Mouse (Mus musculus): ENCODE results near the gene Riiad1. TPM values are rescaled to one million over a fixed set of nuclear protein-coding genes. Genes with fewer than 3 reads are reported as not detected.

Riiad1 gene
- total RNA-seq, 2 experiments from 2014 or later, result 4.4 to 5.8 TPM

DNA sequence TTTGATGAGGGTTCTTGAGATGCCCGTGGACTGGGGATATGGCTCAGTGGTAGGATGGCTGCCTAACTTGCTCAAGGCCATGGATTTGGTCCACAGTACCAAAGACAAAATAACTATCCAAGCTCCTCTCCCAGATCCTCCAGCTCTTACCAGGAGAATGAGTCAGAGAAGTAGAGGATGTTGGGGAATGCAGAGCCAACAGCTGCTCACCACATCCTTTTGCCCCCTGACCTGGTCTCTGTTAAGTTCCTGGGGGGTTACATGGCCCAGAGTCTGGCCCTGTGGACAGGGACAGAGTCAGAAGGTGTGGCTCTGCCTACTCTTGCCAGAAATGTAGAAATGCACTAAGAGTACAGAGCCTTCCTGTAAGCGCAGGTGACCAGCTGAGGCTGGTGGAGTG lies 20.3 kb downstream of the Riiad1 start:
- no peak for TF ChIP-seq CTCF (IDR thresholded peaks at IDR 0.05)
- Histone ChIP-seq H3K27ac (no peak overlapping the region), H3K4me3 (no peak overlapping the region)
- intact Hi-C loops (cut with DNase I), result loop anchor here (5.0 kb wide), 1 partner anchor 122 kb away; the partner anchor contains the start of gene Snx27
- DNase-seq (ENCODE audit: extremely low spot score in 1 of 2, low spot score in 2 of 2), result no peak

- TF ChIP-seq CTCF (IDR thresholded peaks at IDR 0.05), result no peak
- DNase-seq (ENCODE audit: extremely low spot score in 1 of 2, low spot score in 2 of 2), result no peak
- Histone ChIP-seq H3K4me3 (no peak overlapping the region), H3K27ac (no peak overlapping the region)
- intact Hi-C loops (cut with DNase I), result loop anchor here (2.0 to 5.0 kb wide), 3 partner anchors 76 to 125 kb away; partner anchors contain the start of gene Snx27
Measured at GRCm38 (mm10) chr3:94457055-94457454, 23.1 kb downstream of the Riiad1 start.

- intact Hi-C loops (cut with DNase I), result loop anchor here (1.0 to 5.0 kb wide), 5 partner anchors 46 to 146 kb away; partner anchors contain the start of gene Snx27
- peak; percentile 82 to 83 for DNase-seq (ENCODE audit: extremely low spot score in 1 of 2, low spot score in 2 of 2)
- TF ChIP-seq CTCF (IDR thresholded peaks at IDR 0.05), result peak; percentile 93
Measured at GRCm38 (mm10) chr3:94456529-94457000, 23.6 kb downstream of the Riiad1 start.

DNA sequence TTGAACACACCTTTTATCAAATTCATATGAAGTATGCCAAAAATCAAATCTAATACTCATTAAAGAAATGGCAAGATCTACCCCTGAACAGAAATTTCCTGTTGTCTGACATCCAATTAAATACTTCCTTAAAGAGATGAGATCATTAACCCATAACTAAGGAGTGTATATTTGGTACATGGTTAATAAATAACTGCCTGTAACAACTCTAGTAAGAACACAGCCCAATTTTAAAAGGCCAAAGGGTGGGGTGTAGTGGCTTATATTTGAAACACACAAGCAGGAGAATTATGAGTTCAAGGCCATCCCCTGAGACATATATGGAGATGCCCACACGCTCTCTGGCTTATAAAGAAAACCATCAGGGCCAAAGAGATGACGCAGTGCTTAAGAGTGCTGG lies 30.8 kb downstream of the Riiad1 start:
- intact Hi-C loops (cut with DNase I), result no loop called here
- H3K27ac ChIP-seq, result no peak overlapping the region
- no peak for DNase-seq (ENCODE audit: extremely low spot score in 1 of 2, low spot score in 2 of 2)
- TF ChIP-seq CTCF (IDR thresholded peaks at IDR 0.05), result no peak
- H3K4me3 ChIP-seq, result no peak overlapping the region

More at GRCm38 (mm10) chr3:94456529-94457000, 23.6 kb downstream of the Riiad1 start:
- Histone ChIP-seq H3K4me3 (peak overlapping the region; percentile 26; the same call in 1 of the 2 replicates), H3K27ac (no peak overlapping the region)

- DNase-seq (ENCODE audit: extremely low spot score in 1 of 2, low spot score in 2 of 2), result peak in 1 of 2 experiments; percentile 29
- TF ChIP-seq CTCF (IDR thresholded peaks at IDR 0.05), result no peak
- intact Hi-C loops (cut with DNase I), result loop anchor here (2.0 to 5.0 kb wide), 2 partner anchors 76 to 139 kb away; partner anchors contain the start of gene Snx27
- Histone ChIP-seq H3K4me3 (peak within 1 kb of the TSS; percentile 91), H3K27ac (peak within 1 kb of the TSS; percentile 87)
Measured at GRCm38 (mm10) chr3:94443597-94443964, 36.6 kb downstream of the Riiad1 start, which contains the start of gene Oaz3. Oaz3 (minus strand) TSS chr3:94443915.

GRCm38 (mm10) chr3:94442951-94443596 lies 37.1 kb downstream of the Riiad1 start, which contains the start of gene Mrpl9:
Mrpl9 (plus strand) TSS chr3:94443318.
- intact Hi-C loops (cut with DNase I), result loop anchor here (2.0 to 5.0 kb wide), 2 partner anchors 76 to 140 kb away; partner anchors contain the start of gene Snx27
- Histone ChIP-seq H3K27ac (peak within 1 kb of the TSS; percentile 87), H3K4me3 (peak within 1 kb of the TSS; percentile 91)
- TF ChIP-seq CTCF (IDR thresholded peaks at IDR 0.05), result no peak
- DNase-seq (ENCODE audit: extremely low spot score in 1 of 2, low spot score in 2 of 2), result peak; percentile 95 to 98

DNA sequence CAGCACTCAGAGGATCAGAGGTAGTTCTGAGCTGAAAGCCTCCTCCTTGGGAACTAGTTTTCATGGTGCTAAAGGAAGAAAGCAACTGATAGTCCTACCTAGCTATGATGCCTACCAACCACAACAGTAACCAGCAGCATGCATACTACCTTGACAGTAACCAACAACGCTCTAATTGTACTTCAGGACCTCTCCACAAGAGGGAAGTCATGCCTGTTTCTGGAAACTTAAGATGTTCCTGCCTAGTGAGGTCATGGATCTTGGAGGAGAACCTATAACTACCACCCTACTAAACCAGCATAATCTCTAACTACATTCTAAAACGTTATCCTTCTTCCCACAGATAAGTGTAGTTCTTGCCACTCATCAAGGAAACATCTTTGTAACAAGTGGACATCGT lies 39.0 kb downstream of the Riiad1 start:
- DNase-seq (ENCODE audit: extremely low spot score in 1 of 2, low spot score in 2 of 2), result peak in 1 of 2 experiments; percentile 25
- H3K4me3 ChIP-seq, result no peak overlapping the region
- intact Hi-C loops (cut with DNase I), result loop anchor here (5.0 kb wide), 1 partner anchor 74 kb away; no protein-coding TSS in a partner anchor
- H3K27ac ChIP-seq, result no peak overlapping the region
- peak; percentile 54 for TF ChIP-seq CTCF (IDR thresholded peaks at IDR 0.05)

DNA sequence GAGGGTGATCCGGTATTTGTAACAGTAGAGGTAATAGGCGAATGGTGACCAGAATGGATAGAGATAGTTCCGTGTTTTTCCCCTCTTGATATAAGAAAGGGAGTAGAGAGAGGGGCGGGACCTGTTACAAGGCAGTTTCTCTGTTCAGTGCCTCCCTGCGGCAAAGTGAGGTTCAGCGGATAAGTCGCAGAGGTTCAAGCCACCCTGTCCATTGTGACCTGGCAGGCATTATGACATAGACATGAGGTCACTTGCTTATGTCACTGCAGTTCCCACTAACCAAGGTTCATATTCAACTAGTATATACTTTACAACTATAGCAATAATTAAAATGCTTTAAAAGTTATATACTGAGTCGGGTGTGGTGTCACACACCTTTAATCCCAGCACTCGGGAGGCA lies 43.7 kb downstream of the Riiad1 start:
- no peak for TF ChIP-seq CTCF (IDR thresholded peaks at IDR 0.05)
- H3K27ac ChIP-seq, result no peak overlapping the region
- DNase-seq (ENCODE audit: extremely low spot score in 1 of 2, low spot score in 2 of 2), result no peak
- no peak overlapping the region for H3K4me3 ChIP-seq
- intact Hi-C loops (cut with DNase I), result no loop called here

- Histone ChIP-seq H3K4me3 (no peak overlapping the region), H3K27ac (no peak overlapping the region)
- no peak for TF ChIP-seq CTCF (IDR thresholded peaks at IDR 0.05)
- DNase-seq (ENCODE audit: extremely low spot score in 1 of 2, low spot score in 2 of 2), result no peak
- intact Hi-C loops (cut with DNase I), result no loop called here
Measured at GRCm38 (mm10) chr3:94434305-94434704, 45.8 kb downstream of the Riiad1 start.

- Histone ChIP-seq H3K27ac (no peak overlapping the region), H3K4me3 (no peak overlapping the region)
- no peak for DNase-seq (ENCODE audit: extremely low spot score in 1 of 2, low spot score in 2 of 2)
- intact Hi-C loops (cut with DNase I), result no loop called here
- TF ChIP-seq CTCF (IDR thresholded peaks at IDR 0.05), result no peak
Measured at GRCm38 (mm10) chr3:94430980-94431379, 49.2 kb downstream of the Riiad1 start.

Other genes starting within 250 kb of the Riiad1 start
- not detected for gene Gm4778, start 216.3 kb downstream of the Riiad1 start, total RNA-seq (2021)
- gene Them4, start 170.3 kb downstream of the Riiad1 start, total RNA-seq (2021), result 10 to 100 TPM; 17.6 to 19.0 TPM
- not detected for gene Them5, start 138.2 kb downstream of the Riiad1 start, total RNA-seq (2021)
- under 1 TPM in 1 of 2 experiments, not detected in 1; 0.44 TPM for gene C2cd4d, start 117.9 kb downstream of the Riiad1 start, total RNA-seq (2021)
- gene Rorc, start 107.5 kb downstream of the Riiad1 start, total RNA-seq (2021), result under 1 TPM; 0.52 to 0.91 TPM
- gene Lingo4, start 81.8 kb downstream of the Riiad1 start, total RNA-seq (2021), result 1 to 10 TPM in 1 of 2 experiments, under 1 TPM in 1; 0.72 to 1.1 TPM
- 10 to 100 TPM; 38.8 to 38.9 TPM for gene Tdrkh, start 67.1 kb downstream of the Riiad1 start, total RNA-seq (2021)
- 10 to 100 TPM; 38.6 to 41.6 TPM for gene Mrpl9, start 37.0 kb downstream of the Riiad1 start, total RNA-seq (2021)
- not detected for gene Oaz3, start 36.4 kb downstream of the Riiad1 start, total RNA-seq (2021)
- gene Celf3, start 2.0 kb downstream of the Riiad1 start, total RNA-seq (2021), result 100 to 1,000 TPM; 159 to 177 TPM
- gene Snx27, start 102.4 kb upstream of the Riiad1 start, total RNA-seq (2021), result 100 to 1,000 TPM; 102 to 107 TPM
- gene Gm10972, start 162.8 kb upstream of the Riiad1 start, total RNA-seq (2021), result not detected
- gene Tuft1, start 178.5 kb upstream of the Riiad1 start, total RNA-seq (2021), result 1 to 10 TPM; 1.8 to 1.9 TPM
- gene Selenbp2, start 213.2 kb upstream of the Riiad1 start, total RNA-seq (2021), result 1 to 10 TPM in 1 of 2 experiments, not detected in 1; 1.1 TPM

Data from left cerebral cortex, adult 2 months (tissue).